ENCODE assay signal across 8 mouse cellular contexts in the genomic region with DNA sequence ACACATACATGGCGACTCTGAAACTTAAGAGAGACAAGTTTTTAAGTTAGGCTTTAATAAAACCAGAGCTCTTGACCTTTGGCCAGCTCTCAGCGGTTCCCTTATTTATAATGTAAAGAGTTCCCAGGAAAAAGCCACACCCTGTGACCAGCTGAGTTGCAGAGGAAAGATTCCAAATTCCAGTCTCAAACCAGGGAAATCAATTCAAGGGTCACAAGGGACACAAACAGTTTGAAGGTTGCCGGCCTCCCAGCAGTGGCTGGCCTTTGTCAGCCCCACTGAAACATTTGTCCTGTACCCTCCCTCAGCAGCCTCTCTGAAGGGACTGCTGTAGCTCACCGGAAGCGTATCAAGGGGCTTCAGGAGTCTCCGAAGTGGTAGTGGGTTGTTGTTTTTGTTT. TPM values are rescaled to one million over a fixed set of nuclear protein-coding genes. Genes with fewer than 3 reads are reported as not detected.
A peak's percentile ranks its signal among the peaks of the same experiment; 100 is the strongest.
DNase-seq lines count a peak whose midpoint lies in the region; ATAC-seq and TF ChIP-seq lines count a peak whose summit lies in the region.

No protein-coding gene starts in this region.

- H3K9me3 ChIP-seq in ES-E14 (ENCODE audit: control insufficient read depth, insufficient read depth, low read depth, low read length): no peaks in the 10 kb centered on the region
- no peaks in the 10 kb centered on the region for H3K9me3 ChIP-seq in hindbrain, embryonic 11.5 days (ENCODE audit: control insufficient read depth, low read length)
- H3K9me3 ChIP-seq in liver, embryonic 12.5 days (replicated peaks): no peaks in the 10 kb centered on the region

- in situ Hi-C loops in ES-E14 (cut with MboI; ENCODE audit: low sequenced_read_pairs in 2 of 2, unreplicated experiment in 2 of 2): no loop called here

- peaks cover 27% of the 10 kb centered on the region for H3K36me3 ChIP-seq in ES-E14 (ENCODE audit: control insufficient read depth, insufficient read depth, low read length, poor library complexity, severe bottlenecking)
- no peaks in the 10 kb centered on the region for H3K36me3 ChIP-seq in hindbrain, embryonic 11.5 days (ENCODE audit: control insufficient read depth, insufficient read depth, low read length)
- H3K36me3 ChIP-seq in liver, embryonic 12.5 days: peaks cover 7% of the 10 kb centered on the region; the same call in 1 of the 2 replicates

- WGBS in hindbrain, embryonic 11.5 days: 21% methylated on average over 6 of the region's 6 CpGs
- 45% methylated on average over 6 of the region's 6 CpGs for WGBS in liver, embryonic 12.5 days (ENCODE audit: insufficient replicate concordance)

- peaks cover 9 to 11% of the 10 kb centered on the region in 2 experiments for H3K4me1 ChIP-seq in ES-E14 (ENCODE audit: control insufficient read depth in 2 of 2, insufficient read depth in 2 of 2, low read length in 2 of 2, poor library complexity in 1 of 2)
- 0 out of 2 replicates have a peak, but pooled peaks cover 5% of the 10 kb centered on the region for H3K4me1 ChIP-seq in hindbrain, embryonic 11.5 days (replicated peaks; ENCODE audit: control insufficient read depth, insufficient read depth, low read length)
- peaks cover 12% of the 10 kb centered on the region for H3K4me1 ChIP-seq in liver, embryonic 12.5 days

- peak overlapping the region; percentile 27 for H3K4me2 ChIP-seq in hindbrain, embryonic 11.5 days (replicated peaks; ENCODE audit: low read depth, low read length)
- H3K4me2 ChIP-seq in liver, embryonic 12.5 days: peak overlapping the region; percentile 83

- intact Hi-C loops in gastrocnemius, adult 2 months (cut with DNase I): no loop called here

- H3K9ac ChIP-seq in ES-E14 (ENCODE audit: insufficient read depth, low read depth, low read length, poor library complexity, severe bottlenecking): no peak overlapping the region; the same call in 1 of the 2 replicates
- no peak overlapping the region for H3K9ac ChIP-seq in hindbrain, embryonic 11.5 days (ENCODE audit: low read depth, low read length)
- H3K9ac ChIP-seq in liver, embryonic 12.5 days: no peak overlapping the region

- peak overlapping the region; percentile 87 for H3K4me3 ChIP-seq in gastrocnemius, adult 2 months
- H3K4me3 ChIP-seq in ES-E14 (ENCODE audit: insufficient read depth in 1 of 2, low read depth in 1 of 2, low read length in 2 of 2, poor library complexity in 1 of 2, severe bottlenecking in 1 of 2): peak overlapping the region; percentile 86 to 91
- H3K4me3 ChIP-seq in hindbrain, embryonic 11.5 days (ENCODE audit: low read depth, low read length): no peak overlapping the region
- H3K4me3 ChIP-seq in liver, embryonic 12.5 days: peak overlapping the region; percentile 62; the same call in 1 of the 2 replicates

- H3K27ac ChIP-seq in gastrocnemius, adult 2 months: peak overlapping the region; percentile 86; the same call in 1 of the 2 replicates
- peak overlapping the region; percentile 81; the same call in 1 of the 2 replicates for H3K27ac ChIP-seq in ES-E14 (ENCODE audit: insufficient read depth, low read depth, low read length, poor library complexity, severe bottlenecking)
- no peak overlapping the region for H3K27ac ChIP-seq in hindbrain, embryonic 11.5 days (ENCODE audit: low read depth, low read length)
- H3K27ac ChIP-seq in liver, embryonic 12.5 days: no peak overlapping the region

- TF ChIP-seq CTCF in gastrocnemius, adult 2 months (IDR thresholded peaks at IDR 0.05): no peak

- no peak for ATAC-seq in hindbrain, embryonic 11.5 days (ENCODE audit: low FRiP score)
- no peak for ATAC-seq in liver, embryonic 12.5 days
- ATAC-seq in megakaryocyte-erythroid progenitor cell, adult 5-6 weeks (replicated peaks; ENCODE audit: low FRiP score, low TSS enrichment, poor library complexity, severe bottlenecking): no peak

- no peaks in the 10 kb centered on the region for H3K27me3 ChIP-seq in hindbrain, embryonic 11.5 days (ENCODE audit: control insufficient read depth, insufficient read depth, low read length)
- peaks cover 35% of the 10 kb centered on the region for H3K27me3 ChIP-seq in liver, embryonic 12.5 days (replicated peaks)

- no peak for DNase-seq in gastrocnemius, adult 2 months
- DNase-seq in gastrocnemius, postnatal 25 days: no peak
- DNase-seq in ES-E14 (ENCODE audit: low read depth, low spot score): no peak
- no peak for DNase-seq in hindbrain, embryonic 11.5 days (ENCODE audit: low spot score)
- no peak for DNase-seq in B cell, adult 2 months
- no peak for DNase-seq in urinary bladder, postnatal 25 days (ENCODE audit: low spot score)

TF ChIP-seq in ES-E14, 5 proteins besides CTCF, POLR2A, EP300 and RAD21:
- no peak for TF ChIP-seq ZC3H11A (IDR thresholded peaks at IDR 0.05; ENCODE audit: borderline replicate concordance, low read depth, low read length)
- TF ChIP-seq MAFK (IDR thresholded peaks at IDR 0.05; ENCODE audit: insufficient read depth, low read depth, low read length): no peak
- TF ChIP-seq HCFC1 (IDR thresholded peaks at IDR 0.05; ENCODE audit: borderline replicate concordance, insufficient read depth, low read length): no peak
- TF ChIP-seq CHD2 (IDR thresholded peaks at IDR 0.05; ENCODE audit: low read depth, low read length): no peak
- TF ChIP-seq ZNF384 (IDR thresholded peaks at IDR 0.05; ENCODE audit: low read depth, low read length): no peak

RNA-seq across cellular contexts. Expression of a gene that starts 2.3 kb away (rescaled TPM):
- 10 to 100 TPM; 35.2 to 63.1 TPM for total RNA-seq in gastrocnemius, adult 2 months (2021)
- 100 to 1,000 TPM in 1 of 2 experiments, 10 to 100 TPM in 1; 78.3 to 114 TPM for total RNA-seq in gastrocnemius, postnatal 25 days (2021)
- 491 and 803 TPM in 2 replicates for total RNA-seq in ES-E14 (2012; rRNA removed)
- 80.2 and 85.4 TPM in 2 replicates for polyA plus RNA-seq in hindbrain, embryonic 11.5 days (2014; fragmentation: Nextera tagmentation; extraction: Ambion mirVana)
- polyA plus RNA-seq in liver, embryonic 12.5 days (2016; fragmentation: Nextera tagmentation; extraction: Ambion mirVana): 89.2 and 92.0 TPM in 2 replicates
- total RNA-seq in megakaryocyte-erythroid progenitor cell, adult 5-6 weeks (2014; fragmentation: Nextera tagmentation): 0.68 TPM in 1 of 2 replicates, not detected in the other
- 1.3 and 2.2 TPM in 2 replicates for total RNA-seq in megakaryocyte-erythroid progenitor cell, adult 5-6 weeks (2017)

Comparison
In these comparisons a context has a peak if more than half of its experiments do, and no peak if none do; other contexts are left out.
1. H3K27ac ChIP-seq: peak in gastrocnemius, adult 2 months (single experiment) and ES-E14 (single experiment); none in hindbrain, embryonic 11.5 days (single experiment) and liver, embryonic 12.5 days (single experiment).
2. RNA of a gene that starts 2.3 kb away (total RNA-seq): 491 to 803 TPM in ES-E14, 78.3 to 114 TPM in gastrocnemius, postnatal 25 days and 35.2 to 63.1 TPM in gastrocnemius, adult 2 months; 0.68 to 2.2 TPM in megakaryocyte-erythroid progenitor cell, adult 5-6 weeks; every median in the first group is over 10 times any median in the second.